Mouse (Mus musculus): ENCODE measurements around the gene Cep290. TPM values are rescaled to one million over a fixed set of nuclear protein-coding genes. Genes with fewer than 3 reads are reported as not detected.
A peak's percentile ranks its signal among the peaks of the same experiment; 100 is the strongest.

Gene Cep290
- polyA plus RNA-seq, 1 experiment from 2014 or later = 6.6 TPM

GRCm38 (mm10) chr10:100604254-100604653 lies 116.9 kb downstream of the Cep290 start:
- WGBS = 70% methylated on average over 2 of the region's 2 CpGs
- Histone ChIP-seq H3K9me3 (no peaks in the 10 kb centered on the region), H3K36me3 (no peaks in the 10 kb centered on the region), H3K27ac (no peak overlapping the region), H3K4me1 (replicated peaks) (no peaks in the 10 kb centered on the region), H3K4me2 (no peak overlapping the region), H3K9ac (no peak overlapping the region), H3K4me3 (no peak overlapping the region), H3K27me3 (no peaks in the 10 kb centered on the region)
- ATAC-seq (ENCODE audit: low FRiP score) = peak; percentile 69; the same call in 1 of the 2 replicates

- 0 out of 2 replicates have a peak, but pooled peaks have one; percentile 39 for ATAC-seq (ENCODE audit: low FRiP score)
- Histone ChIP-seq H3K4me2 (no peak overlapping the region), H3K9me3 (no peaks in the 10 kb centered on the region), H3K4me3 (no peak overlapping the region), H3K9ac (no peak overlapping the region), H3K27me3 (no peaks in the 10 kb centered on the region), H3K36me3 (no peaks in the 10 kb centered on the region), H3K4me1 (replicated peaks) (no peaks in the 10 kb centered on the region), H3K27ac (no peak overlapping the region)
- 73% methylated on average over 6 of the region's 6 CpGs for WGBS
These were observed 130.0 kb downstream of the Cep290 start for GRCm38 (mm10) chr10:100617233-100617903.

GRCm38 (mm10) chr10:100619474-100619873 lies 132.1 kb downstream of the Cep290 start:
- WGBS = 95% methylated on average over 7 of the region's 7 CpGs
- no peaks in the 10 kb centered on the region for H3K36me3 ChIP-seq
- no peaks in the 10 kb centered on the region for H3K27me3 ChIP-seq
- ATAC-seq (ENCODE audit: low FRiP score) = no peak
- no peaks in the 10 kb centered on the region for H3K9me3 ChIP-seq
- no peak overlapping the region for H3K4me3 ChIP-seq
- H3K4me1 ChIP-seq (replicated peaks) = no peaks in the 10 kb centered on the region
- H3K9ac ChIP-seq = no peak overlapping the region
- no peak overlapping the region for H3K4me2 ChIP-seq
- H3K27ac ChIP-seq = no peak overlapping the region

GRCm38 (mm10) chr10:100620040-100620439 lies 132.7 kb downstream of the Cep290 start:
- 90% methylated on average over 12 of the region's 12 CpGs for WGBS
- H3K4me3 ChIP-seq = no peak overlapping the region
- H3K27me3 ChIP-seq = no peaks in the 10 kb centered on the region
- no peak overlapping the region for H3K27ac ChIP-seq
- H3K4me2 ChIP-seq = no peak overlapping the region
- no peak overlapping the region for H3K9ac ChIP-seq
- H3K4me1 ChIP-seq (replicated peaks) = no peaks in the 10 kb centered on the region
- ATAC-seq (ENCODE audit: low FRiP score) = no peak
- no peaks in the 10 kb centered on the region for H3K36me3 ChIP-seq
- H3K9me3 ChIP-seq = no peaks in the 10 kb centered on the region

GRCm38 (mm10) chr10:100622494-100622893 lies 135.1 kb downstream of the Cep290 start:
- Histone ChIP-seq H3K27me3 (no peaks in the 10 kb centered on the region), H3K4me2 (no peak overlapping the region), H3K9ac (no peak overlapping the region), H3K36me3 (no peaks in the 10 kb centered on the region), H3K4me3 (no peak overlapping the region), H3K4me1 (replicated peaks) (no peaks in the 10 kb centered on the region), H3K27ac (no peak overlapping the region), H3K9me3 (no peaks in the 10 kb centered on the region)
- WGBS = 87% methylated on average over 3 of the region's 3 CpGs
- no peak for ATAC-seq (ENCODE audit: low FRiP score)

Other genes starting within 250 kb of the Cep290 start
- not detected in 2 replicates for gene Gm4301, start 151.9 kb upstream of the Cep290 start, polyA plus RNA-seq (2015; fragmentation: Nextera tagmentation; extraction: Ambion mirVana)
- gene Gm4302, start 146.7 kb upstream of the Cep290 start, polyA plus RNA-seq (2015; fragmentation: Nextera tagmentation; extraction: Ambion mirVana) = not detected in 2 replicates
- not detected in 2 replicates for gene Gm4303, start 141.6 kb upstream of the Cep290 start, polyA plus RNA-seq (2015; fragmentation: Nextera tagmentation; extraction: Ambion mirVana)
- not detected in 2 replicates for gene Gm4305, start 136.5 kb upstream of the Cep290 start, polyA plus RNA-seq (2015; fragmentation: Nextera tagmentation; extraction: Ambion mirVana)
- gene Gm4307, start 126.2 kb upstream of the Cep290 start, polyA plus RNA-seq (2015; fragmentation: Nextera tagmentation; extraction: Ambion mirVana) = not detected in 2 replicates
- gene Gm4312, start 105.0 kb upstream of the Cep290 start, polyA plus RNA-seq (2015; fragmentation: Nextera tagmentation; extraction: Ambion mirVana) = not detected in 2 replicates
- 9.5 and 11.8 TPM in 2 replicates for gene Tmtc3, start 208 bp upstream of the Cep290 start, polyA plus RNA-seq (2015; fragmentation: Nextera tagmentation; extraction: Ambion mirVana)
- gene 4930430F08Rik, start 102.9 kb downstream of the Cep290 start, polyA plus RNA-seq (2015; fragmentation: Nextera tagmentation; extraction: Ambion mirVana) = 10.8 and 14.5 TPM in 2 replicates
- gene 1700017N19Rik, start 102.9 kb downstream of the Cep290 start, polyA plus RNA-seq (2015; fragmentation: Nextera tagmentation; extraction: Ambion mirVana) = 0.14 TPM in 1 of 2 replicates, not detected in the other